Comparison of ENCODE assay signal across 16 mouse cellular contexts in the genomic region with DNA sequence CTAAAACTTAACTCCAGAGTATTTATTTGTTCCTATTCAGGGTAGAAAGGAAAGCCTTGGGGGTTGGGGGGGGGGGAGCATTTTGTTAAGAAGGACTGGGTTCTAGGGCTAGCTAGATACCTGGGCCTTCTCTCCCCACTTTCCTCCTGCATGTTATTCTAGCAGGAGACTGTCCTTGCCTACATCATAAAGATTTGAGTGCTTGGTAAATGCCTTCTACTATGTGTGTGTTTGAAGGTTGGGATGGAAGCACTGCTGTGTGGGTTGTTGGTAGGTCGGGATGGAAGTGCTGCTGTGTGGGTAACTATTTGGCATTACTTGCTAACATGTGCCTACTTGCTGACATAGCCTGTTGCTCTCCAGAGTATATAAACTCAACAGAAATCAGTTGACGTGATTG.
"Had no signal": no experiment of that assay in that cellular context is flagged by ENCODE, and none has a peak within 500 bp of the region (broad histone marks: within the 10 kb centered on the region; RNA-seq: fewer than 3 reads in every experiment).

No protein-coding gene starts in this region.

- DNase-seq: retina, postnatal 1 day; right cerebral cortex, adult 18-20 months; right cerebral cortex, postnatal 14 days; right cerebral cortex, postnatal 25 days; right cerebral cortex, postnatal 4 days; spleen, adult 18-20 months; thymus, adult 18-20 months; thymus, adult 2 months; thymus, postnatal 14 days; thymus, postnatal 25 days; thymus, postnatal 36 days; thymus, postnatal 4 days had no signal

- H3K9ac ChIP-seq: neural tube, embryonic 13.5 days; neural tube, embryonic 15.5 days; stomach, embryonic 15.5 days had no signal

- H3K4me3 ChIP-seq: neural tube, embryonic 13.5 days; neural tube, embryonic 15.5 days; stomach, embryonic 15.5 days had no signal

- H3K4me1 ChIP-seq: neural tube, embryonic 13.5 days; neural tube, embryonic 15.5 days; stomach, embryonic 15.5 days had no signal

- H3K27me3 ChIP-seq: neural tube, embryonic 13.5 days; neural tube, embryonic 15.5 days; stomach, embryonic 15.5 days had no signal

- H3K27ac ChIP-seq: neural tube, embryonic 13.5 days; neural tube, embryonic 15.5 days; stomach, embryonic 15.5 days; stomach, postnatal 0 days had no signal

- H3K4me2 ChIP-seq: neural tube, embryonic 13.5 days; neural tube, embryonic 15.5 days; stomach, embryonic 15.5 days had no signal

- H3K9me3 ChIP-seq: neural tube, embryonic 13.5 days; neural tube, embryonic 15.5 days; stomach, embryonic 15.5 days had no signal
